Mouse (Mus musculus) embryo, embryonic 10.5 days (tissue): ENCODE data around the gene Gm47996.
A peak's percentile ranks its signal among the peaks of the same experiment; 100 is the strongest.
"Not testable (repeated sequence)": the region's sequence is repeated elsewhere in the genome, so short reads cannot be mapped to it uniquely, and the experiment has no call there.

Source experiments
- DNase-seq: peaks from one replicate; pipeline ENCODE4 v3.0.0-alpha.2; 2015; ENCODE audit warnings: low spot score

The Gm47996 gene

DNA sequence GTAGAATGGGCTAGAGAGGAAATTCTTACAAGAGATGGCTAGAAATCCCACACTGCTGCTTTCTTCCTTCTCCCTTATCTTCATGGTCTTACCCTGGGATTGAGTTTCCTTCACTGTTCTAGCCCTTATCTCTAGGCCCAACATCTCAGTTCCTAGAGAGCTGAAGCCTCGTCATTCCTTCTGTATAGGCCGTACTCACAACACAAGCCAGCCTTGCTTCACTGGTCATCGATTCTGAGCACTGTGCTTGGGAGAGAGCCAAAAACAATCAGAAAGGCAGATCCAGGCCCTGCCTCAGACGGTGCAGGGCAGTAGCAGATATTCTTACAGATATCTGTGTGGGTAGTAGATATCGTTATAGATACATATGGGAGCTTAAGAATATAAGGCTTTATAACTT lies 1.4 kb upstream of the Gm47996 start:
- not testable (repeated sequence) for DNase-seq

DNA sequence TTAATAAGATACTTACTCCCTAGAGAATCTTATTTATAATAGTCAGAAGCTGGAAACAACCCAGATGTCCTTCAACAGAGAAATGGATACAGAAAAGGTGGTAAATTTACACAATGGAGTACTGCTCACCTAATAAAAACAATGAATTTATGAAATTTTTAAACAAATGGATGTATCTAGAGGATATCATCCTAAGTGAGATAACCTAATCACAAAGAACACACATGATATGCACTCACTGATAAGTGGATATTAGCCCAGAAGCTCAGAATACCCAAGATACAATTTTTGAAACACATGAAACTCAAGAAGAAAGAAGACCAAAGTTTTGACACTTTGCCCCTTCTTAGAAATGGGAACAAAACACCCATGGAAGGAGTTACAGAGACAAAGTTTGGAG lies 987 bp upstream of the Gm47996 start:
- DNase-seq: not testable (repeated sequence)

DNA sequence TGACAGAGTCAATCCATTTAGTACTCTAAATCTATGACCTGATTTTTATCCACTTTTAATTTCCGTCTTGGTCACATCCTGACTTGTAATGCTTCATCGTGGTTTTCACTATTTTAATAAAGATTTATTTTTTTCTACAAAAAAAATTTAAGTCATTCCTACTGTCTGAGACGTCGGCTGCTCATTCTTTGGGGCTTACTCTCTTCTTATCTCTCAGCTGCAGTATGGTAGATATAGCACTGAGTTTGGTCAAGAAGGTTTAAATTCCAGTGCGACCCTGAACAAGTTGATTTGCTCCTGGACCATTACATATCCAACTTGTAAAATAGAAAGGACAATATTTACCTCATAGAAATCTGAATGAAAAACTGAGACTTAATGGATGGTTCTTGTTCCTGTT lies 1.7 kb downstream of the Gm47996 start:
- not testable (repeated sequence) for DNase-seq

DNA sequence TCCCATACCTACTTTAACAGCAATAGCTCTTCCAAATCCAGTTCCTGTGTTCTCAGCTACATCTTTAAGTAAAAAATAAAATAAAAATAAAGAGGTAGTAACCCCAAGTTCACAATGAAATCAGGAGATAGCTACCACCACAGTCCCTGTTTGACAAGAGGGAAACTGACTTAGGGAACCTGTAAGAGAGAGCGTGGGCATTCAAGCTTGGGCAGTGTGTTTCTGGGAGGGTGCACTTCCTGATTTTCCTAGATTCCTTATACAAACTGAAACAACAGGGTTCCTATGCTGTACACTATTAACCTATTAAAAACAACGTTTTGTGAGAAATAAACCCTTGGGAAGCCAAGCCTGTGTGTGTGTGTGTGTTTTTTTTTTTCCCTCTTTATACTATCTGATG lies 4.9 kb downstream of the Gm47996 start:
- no peak for DNase-seq

DNA sequence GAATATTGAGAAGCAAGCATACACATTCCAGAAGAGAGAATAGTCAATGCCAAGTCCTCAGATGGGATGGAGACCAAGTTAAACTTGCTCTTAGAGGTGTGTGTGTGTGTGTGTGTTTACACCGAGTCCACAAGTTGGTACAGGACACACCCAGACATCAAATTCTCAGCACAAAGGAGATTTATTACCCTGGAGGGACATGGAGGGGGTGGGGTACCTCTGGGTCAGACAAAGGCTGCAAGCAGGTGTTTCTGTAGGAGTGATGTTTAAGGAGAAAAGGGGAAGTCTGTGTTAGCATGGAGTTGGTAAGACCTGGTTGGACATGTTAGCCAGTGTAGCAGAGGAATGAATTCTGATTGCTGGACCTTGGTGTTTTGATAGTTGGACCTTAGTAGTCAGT lies 6.1 kb downstream of the Gm47996 start:
- no peak for DNase-seq

DNA sequence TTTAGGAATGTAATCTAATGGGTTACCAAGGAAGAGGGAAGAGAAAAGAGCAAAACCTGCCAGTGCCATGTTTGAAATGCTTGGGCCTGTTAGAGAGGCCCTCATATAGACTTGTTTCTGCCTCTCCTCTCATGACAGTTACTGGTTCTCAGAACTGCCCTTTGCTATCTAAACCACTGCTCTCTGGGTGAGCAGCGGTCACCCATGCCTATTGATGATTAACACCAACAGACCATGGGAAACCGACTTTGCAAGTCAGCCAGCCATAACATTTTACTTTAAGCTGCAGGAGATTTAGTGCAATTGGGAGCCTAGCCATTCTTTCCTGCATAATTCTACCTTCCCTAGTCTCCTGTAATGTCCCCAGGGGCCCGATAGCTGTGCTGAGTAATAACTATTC lies 6.5 kb downstream of the Gm47996 start:
- DNase-seq: no peak

DNA sequence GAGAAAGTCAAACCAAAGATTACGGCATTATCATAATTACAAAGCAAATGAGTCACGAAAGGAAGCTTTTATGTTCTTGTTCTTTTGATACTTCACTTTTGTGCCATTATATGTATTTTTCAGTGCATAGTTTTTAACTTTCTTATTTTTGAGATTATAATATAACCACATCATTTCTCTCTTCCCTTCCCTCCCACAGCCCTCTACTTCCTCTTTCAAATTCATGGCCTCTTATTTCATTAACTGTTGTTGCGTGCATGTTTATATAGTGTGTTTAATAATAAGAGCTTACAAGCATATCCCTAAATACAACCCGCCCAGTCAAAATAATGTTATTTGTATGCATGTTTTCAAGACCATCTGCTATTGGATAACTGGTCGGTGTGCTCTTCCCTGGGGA lies 9.1 kb downstream of the Gm47996 start:
- no peak for DNase-seq

DNA sequence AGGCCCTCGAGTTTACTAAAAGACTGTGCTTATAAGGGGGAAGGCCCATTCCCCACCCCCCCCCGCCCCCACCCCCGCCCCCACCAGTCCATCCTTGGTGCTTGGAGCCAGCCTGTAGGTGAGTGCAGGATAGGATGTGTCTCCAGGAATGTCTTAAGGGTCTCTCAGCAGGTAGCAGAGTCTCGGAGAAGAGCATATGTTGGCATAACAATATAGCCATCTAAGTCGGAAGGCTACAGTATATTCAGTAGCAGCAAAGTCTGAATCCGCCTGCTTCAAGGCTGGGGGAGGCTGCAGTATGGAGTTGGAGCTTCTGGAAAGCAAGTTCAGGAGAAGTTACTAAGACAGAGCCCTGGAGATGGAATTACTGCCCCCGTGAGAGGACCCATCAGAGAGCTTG lies 10.2 kb downstream of the Gm47996 start:
- DNase-seq: no peak

DNA sequence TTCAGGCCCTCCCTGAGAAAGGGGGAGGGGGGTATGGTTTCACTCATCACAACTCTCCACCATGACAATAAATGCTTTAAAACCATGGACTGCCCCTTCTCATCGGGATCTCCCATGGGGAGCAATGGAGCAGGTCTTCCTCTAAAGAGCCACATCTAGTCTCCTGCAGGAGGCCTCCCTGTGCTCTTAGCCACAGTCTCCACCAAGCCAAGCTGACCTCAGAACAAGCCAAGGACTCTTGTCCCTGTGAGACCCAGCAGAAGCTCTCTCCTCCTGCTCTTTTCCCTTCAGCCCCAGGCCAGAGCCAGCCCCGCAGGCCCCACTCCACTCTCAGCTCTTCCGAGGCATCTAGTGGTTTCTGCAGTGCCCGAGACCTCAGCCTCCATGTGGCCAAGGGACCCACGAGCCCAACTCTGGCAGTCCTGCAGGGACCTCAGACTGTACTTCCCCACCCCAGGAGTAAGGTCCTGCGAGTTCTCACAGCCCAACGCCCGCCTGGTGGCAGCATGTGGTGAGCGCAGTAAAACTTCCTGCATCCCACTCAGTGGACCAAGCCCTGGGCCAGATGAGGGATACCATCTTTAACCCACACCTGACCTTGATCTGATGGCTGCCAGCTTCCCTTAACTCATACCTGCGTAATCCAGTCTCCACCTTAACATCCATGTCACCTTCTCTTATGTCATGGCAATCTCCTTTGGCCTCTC lies 12.8 kb downstream of the Gm47996 start:
- DNase-seq: no peak

DNA sequence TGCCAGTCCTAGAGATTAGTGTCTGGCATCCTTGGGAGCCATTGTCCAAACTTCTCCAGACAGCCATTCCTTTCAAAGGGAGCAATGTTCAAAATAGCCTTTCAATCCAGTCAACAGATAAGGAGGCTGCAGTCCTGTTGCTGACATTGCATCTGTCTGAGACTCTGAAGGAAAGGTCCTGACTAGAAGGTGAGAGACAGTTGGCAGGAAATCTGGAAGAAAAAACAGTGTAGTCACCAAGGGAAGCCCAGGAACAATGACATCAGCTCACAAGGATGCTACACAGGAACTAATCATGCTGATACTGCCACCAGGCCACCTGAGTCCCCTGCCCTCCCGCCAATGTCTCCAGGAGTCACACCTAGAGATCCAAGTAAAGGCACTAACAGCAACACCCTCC lies 13.4 kb downstream of the Gm47996 start:
- no peak for DNase-seq

DNA sequence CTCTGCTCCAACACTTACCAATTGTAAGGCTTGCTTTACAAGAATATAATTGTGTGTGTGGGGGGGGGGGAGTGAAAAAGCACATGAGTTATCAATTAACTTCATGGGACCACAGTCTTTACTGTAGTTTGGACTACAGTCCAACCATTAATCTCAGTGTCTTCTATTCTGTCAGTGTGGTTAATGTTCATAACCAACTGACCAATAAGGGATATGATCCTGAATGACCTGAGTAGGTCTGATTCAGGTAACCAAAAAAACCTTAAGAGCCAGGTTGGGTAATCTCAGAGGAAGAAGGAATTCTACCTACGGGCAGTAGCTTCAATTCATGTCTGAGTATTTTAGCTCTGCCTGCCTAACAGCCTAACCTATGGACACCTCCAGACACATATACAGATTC lies 14.6 kb downstream of the Gm47996 start:
- DNase-seq: no peak

DNA sequence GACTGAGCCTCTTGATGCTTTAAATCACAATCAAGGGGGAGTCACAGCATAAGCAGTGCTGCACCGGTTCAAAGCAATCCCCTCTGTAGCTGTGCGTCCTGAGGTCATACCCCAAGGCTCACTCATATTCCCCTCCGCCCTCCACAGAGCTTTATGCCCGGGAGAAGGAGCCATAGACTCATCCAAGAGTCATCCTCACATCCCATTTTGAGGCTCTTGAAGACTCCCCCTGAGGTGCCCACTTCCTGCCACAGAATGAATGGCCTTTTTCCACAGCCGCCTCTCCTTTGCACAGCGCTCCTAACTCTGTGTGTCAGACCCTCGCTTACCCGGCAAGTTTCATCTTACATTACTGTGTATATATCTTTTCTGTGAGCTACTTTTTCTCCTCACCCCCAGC lies 17.6 kb downstream of the Gm47996 start:
- DNase-seq: no peak

DNA sequence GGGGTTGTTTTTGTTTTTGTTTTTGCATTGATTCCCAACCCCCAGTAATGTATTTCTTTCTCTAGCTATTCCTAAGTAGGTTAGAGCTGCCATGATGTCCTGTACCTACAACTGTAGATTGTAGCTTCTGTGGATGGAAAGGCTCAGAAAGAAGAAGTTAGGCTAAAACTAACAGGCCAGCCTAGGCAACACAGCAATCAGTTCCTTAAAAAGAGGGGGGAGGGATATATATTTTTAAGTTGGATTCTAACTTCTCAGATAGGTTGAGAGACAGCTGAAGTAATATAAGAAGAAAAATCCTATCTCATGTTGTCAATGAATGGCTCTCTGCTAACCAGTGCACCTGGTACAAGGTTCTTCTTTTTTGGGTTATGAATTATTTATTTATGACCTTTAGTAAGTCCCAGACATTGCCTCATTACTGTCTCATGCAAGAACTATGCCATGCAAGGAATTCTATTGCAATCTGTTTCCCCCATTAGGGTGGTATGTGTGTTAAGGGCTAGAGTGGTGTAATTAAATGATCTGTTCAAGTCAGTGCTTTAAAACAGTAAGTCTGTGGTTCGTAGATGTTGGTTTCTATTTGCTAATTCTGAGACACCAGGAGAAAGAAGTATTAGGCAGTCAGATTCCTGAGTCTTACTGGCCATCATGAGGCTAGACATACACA lies 18.5 kb downstream of the Gm47996 start:
- DNase-seq: no peak

DNA sequence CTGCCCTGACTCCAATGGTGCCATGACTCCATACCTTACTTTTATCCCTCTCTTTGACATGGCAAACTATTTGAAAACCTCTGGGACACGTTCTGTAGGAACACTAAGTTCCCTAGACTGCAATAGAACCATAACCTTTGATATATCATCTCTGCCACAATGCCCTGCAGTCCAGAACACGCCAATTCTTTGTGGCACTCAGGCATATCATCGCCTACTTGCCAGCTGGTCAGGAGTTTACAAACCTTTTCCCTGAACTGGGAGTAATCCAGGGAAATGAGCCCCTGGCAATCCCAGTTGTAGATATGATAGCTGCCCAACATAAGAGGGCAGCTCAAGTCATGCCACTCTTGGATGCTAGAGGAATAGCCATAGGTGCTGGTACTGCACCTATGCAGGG lies 22.4 kb downstream of the Gm47996 start:
- no peak for DNase-seq

DNA sequence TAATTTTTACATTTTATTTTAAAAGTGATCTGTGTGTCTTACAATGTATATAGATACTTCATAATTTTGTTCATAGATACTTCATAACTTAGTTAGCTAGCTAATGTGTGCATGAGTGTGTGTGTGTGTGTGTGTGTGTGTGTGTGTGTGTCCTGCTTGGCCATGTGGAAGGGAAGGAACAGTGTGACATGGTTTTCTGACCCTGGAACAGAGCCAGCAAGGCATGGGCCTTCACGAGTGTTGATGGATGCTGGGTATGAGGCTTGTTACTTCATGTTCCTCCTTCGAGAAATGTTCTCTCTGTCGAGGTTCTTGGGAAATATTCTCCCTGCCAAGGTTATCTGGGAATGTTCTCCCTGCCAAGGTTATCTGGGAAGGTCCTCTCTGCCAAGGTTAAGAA lies 23.8 kb downstream of the Gm47996 start:
- no peak for DNase-seq

DNA sequence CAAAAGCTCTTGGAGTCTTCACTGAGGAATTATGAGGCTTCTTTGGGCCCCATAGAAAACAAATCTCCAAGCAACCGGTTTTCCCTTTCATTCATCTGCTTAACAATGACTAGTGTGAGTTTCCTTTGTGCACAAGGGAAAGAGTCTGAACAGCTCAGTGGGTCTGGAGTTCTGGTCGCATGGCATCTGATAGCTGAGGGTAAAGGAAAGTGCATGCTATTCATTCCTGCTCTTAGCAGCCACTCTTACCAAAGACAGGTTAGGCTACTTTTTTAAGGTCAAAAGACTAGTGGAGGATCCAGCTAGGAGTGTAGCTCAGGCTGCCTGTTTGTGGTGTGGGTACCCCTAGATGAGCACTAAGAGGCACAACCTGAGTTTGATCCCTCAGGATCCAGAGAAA lies 25.6 kb downstream of the Gm47996 start:
- peak; percentile 26 for DNase-seq

DNA sequence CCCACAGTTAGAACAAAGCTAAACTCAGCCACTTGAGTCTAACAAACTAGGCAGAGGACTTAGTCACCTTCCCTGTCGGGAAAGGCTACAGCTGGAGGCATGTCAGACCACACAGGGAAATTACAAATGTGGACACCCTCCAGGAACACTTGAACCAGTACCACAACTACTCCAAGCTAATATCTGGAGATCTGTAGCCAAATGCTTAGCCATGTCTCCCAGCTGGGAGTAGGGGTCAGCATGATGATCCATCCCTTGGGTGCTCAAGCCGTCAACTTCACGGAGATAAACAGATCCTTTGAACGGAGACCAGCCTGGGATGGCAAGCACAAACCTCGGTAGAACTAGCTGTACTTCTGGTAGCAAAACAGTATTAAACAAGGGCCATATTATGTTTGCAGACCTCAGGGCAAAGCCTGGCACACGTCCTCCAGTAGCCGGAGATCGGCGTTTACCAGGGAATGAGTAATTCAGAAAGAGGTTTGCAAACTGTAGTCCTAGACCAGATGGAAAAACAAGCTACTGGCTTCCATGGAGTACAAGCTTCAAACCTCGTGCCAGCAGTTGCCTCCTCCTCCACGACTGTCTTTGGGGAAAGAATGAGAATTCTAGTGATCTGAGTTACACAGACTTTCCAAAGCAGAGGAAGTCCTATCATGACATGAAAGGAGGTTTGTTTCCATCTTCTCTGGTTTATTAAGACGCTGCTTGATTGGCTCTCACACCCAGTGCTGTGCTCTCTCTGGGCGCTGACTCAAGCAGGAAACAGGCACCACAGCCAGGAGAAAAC lies 26.4 kb downstream of the Gm47996 start:
- no peak for DNase-seq

DNA sequence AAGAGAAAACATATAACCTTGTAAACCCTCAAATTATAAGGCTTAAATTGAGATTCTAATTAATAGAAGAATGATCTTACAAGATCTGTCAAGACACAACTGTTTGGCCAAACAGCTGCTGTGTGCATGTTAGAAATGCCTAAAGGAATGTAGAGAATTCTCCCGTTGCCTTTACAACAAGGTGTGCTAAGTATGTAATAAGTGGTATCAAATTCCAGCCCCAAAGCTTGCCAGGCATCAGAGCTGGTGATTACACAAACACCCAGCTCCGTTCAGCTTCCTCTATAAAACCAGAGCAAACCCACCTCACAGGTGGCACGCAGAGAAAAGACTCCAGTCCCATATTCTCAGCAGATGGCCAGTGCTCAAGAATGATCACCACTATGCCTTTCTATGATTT lies 27.8 kb downstream of the Gm47996 start:
- DNase-seq: no peak

DNA sequence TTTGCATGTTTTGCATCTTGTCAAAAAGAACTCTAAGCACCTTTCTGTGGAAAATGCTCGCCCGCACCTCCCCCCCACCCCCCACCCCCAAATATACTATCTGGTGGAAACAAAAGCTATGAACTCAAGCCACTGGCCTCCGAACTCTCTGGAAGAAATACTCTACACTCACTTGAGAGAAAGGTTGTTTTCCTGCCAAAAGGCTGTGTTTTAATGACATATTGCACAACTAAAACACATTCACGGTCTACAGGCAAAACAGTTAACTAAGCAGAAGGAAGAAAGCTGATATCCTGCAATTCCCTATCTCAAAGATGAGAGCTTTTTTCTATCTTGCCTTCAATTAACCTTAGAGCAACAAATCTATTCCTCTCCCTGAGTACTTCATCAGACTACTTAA lies 33.4 kb downstream of the Gm47996 start:
- no peak for DNase-seq

DNA sequence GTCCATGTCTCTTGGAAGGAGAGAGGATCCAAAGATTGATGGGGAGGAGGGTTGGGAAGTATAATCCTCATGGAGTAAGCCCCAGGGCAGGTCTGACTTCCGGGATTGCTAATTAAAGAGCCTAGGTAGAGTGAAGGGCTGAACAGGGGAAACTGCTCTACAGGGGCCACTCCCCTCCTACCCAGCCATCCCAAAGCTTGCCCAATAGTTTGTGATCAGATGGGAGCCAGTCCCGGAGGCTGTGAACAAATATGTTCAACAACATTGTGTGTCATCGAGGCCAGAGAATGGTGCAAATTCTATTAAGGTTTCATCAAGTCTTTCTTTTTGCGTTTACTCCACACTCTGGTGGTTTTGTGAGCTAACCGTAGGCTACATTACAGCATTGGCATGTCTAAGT lies 34.1 kb downstream of the Gm47996 start:
- no peak for DNase-seq

DNA sequence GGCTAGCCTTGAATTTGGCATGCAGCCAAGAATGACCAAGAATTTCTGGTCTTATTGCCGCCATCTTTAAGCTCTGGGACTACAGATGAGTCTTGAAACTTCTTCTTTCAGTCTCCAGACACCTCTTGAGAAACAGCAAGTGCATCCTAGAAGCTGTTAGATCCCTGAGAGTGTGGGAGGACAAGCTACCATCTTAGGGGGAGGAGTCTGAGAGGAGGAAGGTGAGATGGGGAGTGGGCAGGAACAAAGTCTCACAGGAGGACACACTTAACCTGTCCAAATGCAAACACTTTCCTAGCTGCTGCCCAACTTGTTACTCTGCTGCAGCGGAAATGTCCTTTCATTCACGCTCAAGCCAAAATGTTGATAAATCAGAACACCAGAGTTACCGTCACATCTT lies 34.8 kb downstream of the Gm47996 start:
- no peak for DNase-seq

DNA sequence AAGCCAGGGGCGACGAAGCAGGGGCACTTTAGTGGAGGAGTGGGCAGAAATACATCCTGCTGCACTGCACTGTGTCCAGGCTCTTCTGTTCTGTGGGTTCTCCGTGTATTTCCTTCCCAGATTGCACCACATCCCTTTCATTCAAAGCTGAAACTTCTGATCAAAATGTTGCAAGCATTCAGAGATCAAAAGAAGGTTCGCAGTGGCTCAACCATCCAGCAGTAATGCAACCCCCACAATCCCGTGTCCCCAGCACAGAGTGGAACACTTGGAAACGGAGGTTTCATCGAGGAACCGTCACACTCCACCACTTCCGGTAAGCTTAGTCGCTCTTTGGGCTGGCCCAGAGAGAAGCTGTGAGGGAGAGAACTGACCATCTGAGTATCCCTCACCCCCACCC lies 35.2 kb downstream of the Gm47996 start:
- DNase-seq: no peak

DNA sequence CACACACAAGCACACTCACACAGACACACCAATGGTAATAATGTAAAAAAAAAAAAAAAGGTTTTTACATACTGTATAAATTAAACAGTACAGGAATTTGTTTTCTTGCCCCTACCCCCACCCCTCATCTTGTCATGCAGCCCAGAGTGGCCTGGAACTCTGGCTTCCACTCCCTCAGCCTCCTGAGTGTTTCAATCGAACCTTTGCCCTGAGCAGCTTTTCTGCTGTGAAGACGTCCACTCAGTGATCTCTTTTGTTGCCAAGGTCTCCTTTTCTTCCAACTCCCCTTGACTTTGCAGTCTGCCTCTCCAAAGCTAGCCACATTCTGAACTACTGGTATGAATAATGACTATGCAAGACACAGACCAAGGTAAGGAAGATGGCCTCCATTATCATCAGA lies 35.9 kb downstream of the Gm47996 start:
- no peak for DNase-seq
